Mouse (Mus musculus): ENCODE results near the gene Elovl6.
A peak's percentile ranks its signal among the peaks of the same experiment; 100 is the strongest.

Elovl6 gene

GRCm38 (mm10) chr3:129541456-129541855 is 9.3 kb downstream of the Elovl6 start:
- DNase-seq (ENCODE audit: low read depth, low spot score) = no peak

- DNase-seq (ENCODE audit: low read depth, low spot score) = no peak
Measured at GRCm38 (mm10) chr3:129543376-129543775, 11.2 kb downstream of the Elovl6 start.

GRCm38 (mm10) chr3:129544217-129544616 is 12.1 kb downstream of the Elovl6 start:
- DNase-seq (ENCODE audit: low read depth, low spot score) = no peak

- no peak for DNase-seq (ENCODE audit: low read depth, low spot score)
Measured at GRCm38 (mm10) chr3:129545228-129545627, 13.1 kb downstream of the Elovl6 start.

- no peak for DNase-seq (ENCODE audit: low read depth, low spot score)
Measured at GRCm38 (mm10) chr3:129545801-129546200, 13.6 kb downstream of the Elovl6 start.

GRCm38 (mm10) chr3:129547837-129548435 is 15.8 kb downstream of the Elovl6 start:
- no peak for DNase-seq (ENCODE audit: low read depth, low spot score)

GRCm38 (mm10) chr3:129548760-129549159 is 16.6 kb downstream of the Elovl6 start:
- no peak for DNase-seq (ENCODE audit: low read depth, low spot score)

GRCm38 (mm10) chr3:129549546-129549945 is 17.4 kb downstream of the Elovl6 start:
- DNase-seq (ENCODE audit: low read depth, low spot score) = no peak

- DNase-seq (ENCODE audit: low read depth, low spot score) = no peak
Measured at GRCm38 (mm10) chr3:129551581-129552290, 19.6 kb downstream of the Elovl6 start.

- no peak for DNase-seq (ENCODE audit: low read depth, low spot score)
Measured at GRCm38 (mm10) chr3:129552370-129552769, 20.2 kb downstream of the Elovl6 start.

GRCm38 (mm10) chr3:129553173-129553572 is 21.0 kb downstream of the Elovl6 start:
- DNase-seq (ENCODE audit: low read depth, low spot score) = no peak

- no peak for DNase-seq (ENCODE audit: low read depth, low spot score)
Measured at GRCm38 (mm10) chr3:129553661-129554060, 21.5 kb downstream of the Elovl6 start.

GRCm38 (mm10) chr3:129554436-129554835 is 22.3 kb downstream of the Elovl6 start:
- no peak for DNase-seq (ENCODE audit: low read depth, low spot score)

- no peak for DNase-seq (ENCODE audit: low read depth, low spot score)
Measured at GRCm38 (mm10) chr3:129557048-129557447, 24.9 kb downstream of the Elovl6 start.

GRCm38 (mm10) chr3:129557566-129557965 is 25.4 kb downstream of the Elovl6 start:
- DNase-seq (ENCODE audit: low read depth, low spot score) = no peak

GRCm38 (mm10) chr3:129558016-129558955 is 26.1 kb downstream of the Elovl6 start:
- DNase-seq (ENCODE audit: low read depth, low spot score) = no peak

- DNase-seq (ENCODE audit: low read depth, low spot score) = no peak
Measured at GRCm38 (mm10) chr3:129560068-129560467, 27.9 kb downstream of the Elovl6 start.

GRCm38 (mm10) chr3:129561011-129561410 is 28.9 kb downstream of the Elovl6 start:
- DNase-seq (ENCODE audit: low read depth, low spot score) = peak; percentile 79

- DNase-seq (ENCODE audit: low read depth, low spot score) = no peak
Measured at GRCm38 (mm10) chr3:129561853-129562252, 29.7 kb downstream of the Elovl6 start.

- DNase-seq (ENCODE audit: low read depth, low spot score) = no peak
Measured at GRCm38 (mm10) chr3:129562411-129562810, 30.3 kb downstream of the Elovl6 start.

GRCm38 (mm10) chr3:129563807-129564206 is 31.7 kb downstream of the Elovl6 start:
- no peak for DNase-seq (ENCODE audit: low read depth, low spot score)

GRCm38 (mm10) chr3:129564852-129565251 is 32.7 kb downstream of the Elovl6 start:
- no peak for DNase-seq (ENCODE audit: low read depth, low spot score)

Measured in brain, adult 2 months (tissue).